Mouse (Mus musculus) fat pad, adult 2 months (tissue): ENCODE data around the gene Lyrm1.
A peak's percentile ranks its signal among the peaks of the same experiment; 100 is the strongest.

ENCODE experiments used
- DNase-seq: peaks from one replicate; pipeline ENCODE4 v3.0.0-alpha.2; 2011; ENCODE audit warnings: low read depth, low spot score; ENCODE audit errors: extremely low read depth

Gene Lyrm1

GRCm38 (mm10) chr7:119960546-119960945 is 64.9 kb downstream of the Lyrm1 start:
- DNase-seq = no peak

GRCm38 (mm10) chr7:119961107-119961506 is 65.4 kb downstream of the Lyrm1 start:
- peak; percentile 80 for DNase-seq

- no peak for DNase-seq
Observed at GRCm38 (mm10) chr7:119965205-119965604, 69.5 kb downstream of the Lyrm1 start.

GRCm38 (mm10) chr7:119965651-119966395 is 70.2 kb downstream of the Lyrm1 start:
- no peak for DNase-seq

GRCm38 (mm10) chr7:119969320-119969719 is 73.7 kb downstream of the Lyrm1 start:
- no peak for DNase-seq

GRCm38 (mm10) chr7:119974214-119974613 is 78.6 kb downstream of the Lyrm1 start:
- DNase-seq = no peak

- no peak for DNase-seq
Observed at GRCm38 (mm10) chr7:119976256-119976655, 80.6 kb downstream of the Lyrm1 start.

GRCm38 (mm10) chr7:119977574-119977973 is 81.9 kb downstream of the Lyrm1 start:
- DNase-seq = no peak

- no peak for DNase-seq
Observed at GRCm38 (mm10) chr7:119978576-119978975, 82.9 kb downstream of the Lyrm1 start.

- DNase-seq = no peak
Observed at GRCm38 (mm10) chr7:119980170-119980569, 84.5 kb downstream of the Lyrm1 start.

GRCm38 (mm10) chr7:119985279-119985912 is 89.7 kb downstream of the Lyrm1 start:
- DNase-seq = no peak

- peak; percentile 34 for DNase-seq
Observed at GRCm38 (mm10) chr7:119997066-119997465, 101.4 kb downstream of the Lyrm1 start.
